Mouse (Mus musculus) limb, embryonic 12.5 days (tissue): Measurements from ENCODE around the gene Cdc42bpa. TPM values are rescaled to one million over a fixed set of nuclear protein-coding genes. Genes with fewer than 3 reads are reported as not detected.

Experiments
- ATAC-seq: fragments of 200-750 bp; cut with Nextera tagmentation; 2 replicates; pipeline ENCODE4 v1.8.0; 2017; ENCODE audit warnings: low read depth, moderate TSS enrichment; ENCODE audit not compliant: insufficient number of reproducible peaks, insufficient read depth, low FRiP score, low TSS enrichment
- H3K27ac ChIP-seq: fragments of 300-500 bp; sonication (generic); 2 replicates; pipeline ENCODE4 v1.5.1; 2016; ENCODE audit warnings: mild to moderate bottlenecking, moderate library complexity
- H3K27me3 ChIP-seq: fragments of 300-500 bp; sonication (generic); 2 replicates; pipeline ENCODE4 v1.6.1; 2016; ENCODE audit warnings: mild to moderate bottlenecking, moderate library complexity
- H3K36me3 ChIP-seq: fragments of 300-500 bp; sonication (generic); 2 replicates; pipeline ENCODE4 v1.6.1; 2016; ENCODE audit warnings: mild to moderate bottlenecking, moderate library complexity
- H3K4me1 ChIP-seq: fragments of 300-500 bp; sonication (generic); replicated peaks from 2 replicates; pipeline ENCODE4 v1.6.1; 2016
- H3K4me2 ChIP-seq: fragments of 300-500 bp; sonication (generic); 2 replicates; pipeline ENCODE4 v1.6.1; 2016; ENCODE audit warnings: mild to moderate bottlenecking, moderate library complexity
- H3K4me3 ChIP-seq: fragments of 300-500 bp; sonication (generic); replicated peaks from 2 replicates; pipeline ENCODE4 v1.5.1; 2016; ENCODE audit warnings: mild to moderate bottlenecking
- H3K9ac ChIP-seq: fragments of 300-500 bp; sonication (generic); replicated peaks from 2 replicates; pipeline ENCODE4 v1.6.1; 2016; ENCODE audit warnings: mild to moderate bottlenecking, moderate library complexity
- H3K9me3 ChIP-seq: fragments of 300-500 bp; sonication (generic); 2 replicates; pipeline ENCODE4 v1.6.1; 2016; ENCODE audit warnings: mild to moderate bottlenecking, moderate library complexity
- WGBS: fragments of 180-500 bp; shearing (Covaris S2); methylation state at CpG from one replicate; pipeline ENCODE4 v1.1.7; 2016; 5-methylcytosine and 5-hydroxymethylcytosine counted together
- polyA plus RNA-seq: library from polyadenylated mRNA; unstranded; fragments of >200 nt; fragmentation: Nextera tagmentation; extraction: Ambion mirVana; gene quantifications from 2 replicates; pipeline ENCODE4 v1.2.1, GENCODE M21; 2016

The Cdc42bpa gene
- polyA plus RNA-seq, 1 experiment from 2014 or later = 18.0 TPM

DNA sequence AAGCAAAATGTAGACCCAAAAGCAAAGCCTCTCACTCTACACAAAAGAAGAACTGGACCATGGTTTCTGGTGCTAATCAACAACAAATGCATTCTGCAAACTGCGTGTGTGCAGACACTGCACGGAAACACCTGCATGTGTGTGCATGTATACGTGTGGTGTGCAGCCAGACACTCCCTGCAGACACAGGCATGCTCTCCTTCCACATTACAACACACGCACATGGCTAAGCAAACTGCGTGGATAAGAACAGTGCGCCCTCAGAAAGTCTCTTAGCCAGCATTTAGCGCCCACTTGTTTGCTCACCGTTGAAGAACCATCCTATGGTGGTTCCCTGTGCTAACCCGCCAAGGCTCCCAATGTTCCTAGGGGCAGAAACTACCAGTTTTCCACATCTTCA, 233.8 kb downstream of the Cdc42bpa start:
- H3K36me3 ChIP-seq = no peaks in the 10 kb centered on the region
- no peak overlapping the region for H3K4me3 ChIP-seq
- no peak overlapping the region for H3K4me2 ChIP-seq
- no peak for ATAC-seq
- no peaks in the 10 kb centered on the region for H3K9me3 ChIP-seq
- 82% methylated on average over 9 of the region's 9 CpGs for WGBS
- peaks cover 10% of the 10 kb centered on the region for H3K4me1 ChIP-seq
- H3K27ac ChIP-seq = no peak overlapping the region
- peaks cover 19% of the 10 kb centered on the region for H3K27me3 ChIP-seq
- no peak overlapping the region for H3K9ac ChIP-seq

GRCm38 (mm10) chr1:180194781-180195471, 234.7 kb downstream of the Cdc42bpa start:
- Histone ChIP-seq H3K9me3 (no peaks in the 10 kb centered on the region), H3K36me3 (no peaks in the 10 kb centered on the region), H3K4me1 (peaks cover 10% of the 10 kb centered on the region), H3K4me2 (peak overlapping the region; percentile 82), H3K27ac (no peak overlapping the region), H3K27me3 (peaks cover 19% of the 10 kb centered on the region), H3K9ac (no peak overlapping the region), H3K4me3 (peak overlapping the region; percentile 65)
- 32% methylated on average over 9 of the region's 9 CpGs for WGBS
- no peak for ATAC-seq

DNA sequence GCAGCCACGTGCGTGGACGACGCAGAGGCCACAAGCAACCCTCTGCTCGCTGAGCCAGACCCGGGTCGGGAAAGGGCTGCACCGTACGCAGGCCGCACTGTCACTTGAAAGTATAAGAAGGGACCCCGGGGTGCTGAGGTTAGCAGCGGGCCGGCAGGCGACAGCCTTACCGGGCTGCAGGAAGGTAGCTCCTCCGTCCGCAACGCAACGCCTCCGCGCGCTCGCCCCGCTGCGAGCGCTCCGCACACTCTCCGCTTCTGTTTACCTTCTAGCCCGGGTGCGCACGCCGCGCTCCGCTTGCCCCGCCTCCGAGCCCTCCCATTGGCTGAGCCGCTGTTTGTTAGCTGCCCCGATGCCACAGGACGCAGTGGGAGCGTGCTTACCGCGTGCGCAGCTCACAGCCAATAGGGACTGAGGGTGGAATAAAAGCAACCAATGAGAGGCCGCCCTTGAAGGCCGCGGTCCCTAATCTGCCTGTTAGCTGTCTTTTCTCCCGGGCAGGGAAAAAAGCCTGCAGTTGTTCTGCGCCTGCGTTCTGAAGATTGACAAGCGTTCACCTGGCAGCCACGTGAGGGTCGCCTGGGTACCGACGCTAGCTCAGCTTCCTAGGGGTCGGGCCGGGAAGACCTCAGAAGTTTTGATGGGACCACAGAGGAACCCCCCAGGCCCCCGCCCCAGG, 235.6 kb downstream of the Cdc42bpa start:
- no peaks in the 10 kb centered on the region for H3K36me3 ChIP-seq
- no peak overlapping the region for H3K27ac ChIP-seq
- H3K9me3 ChIP-seq = no peaks in the 10 kb centered on the region
- peak overlapping the region; percentile 52 for H3K9ac ChIP-seq
- ATAC-seq = peak; percentile 100
- H3K27me3 ChIP-seq = peaks cover 19% of the 10 kb centered on the region
- WGBS = 1% methylated on average over 57 of the region's 57 CpGs
- peaks cover 10% of the 10 kb centered on the region for H3K4me1 ChIP-seq
- H3K4me3 ChIP-seq = peak overlapping the region; percentile 65
- H3K4me2 ChIP-seq = peak overlapping the region; percentile 82

DNA sequence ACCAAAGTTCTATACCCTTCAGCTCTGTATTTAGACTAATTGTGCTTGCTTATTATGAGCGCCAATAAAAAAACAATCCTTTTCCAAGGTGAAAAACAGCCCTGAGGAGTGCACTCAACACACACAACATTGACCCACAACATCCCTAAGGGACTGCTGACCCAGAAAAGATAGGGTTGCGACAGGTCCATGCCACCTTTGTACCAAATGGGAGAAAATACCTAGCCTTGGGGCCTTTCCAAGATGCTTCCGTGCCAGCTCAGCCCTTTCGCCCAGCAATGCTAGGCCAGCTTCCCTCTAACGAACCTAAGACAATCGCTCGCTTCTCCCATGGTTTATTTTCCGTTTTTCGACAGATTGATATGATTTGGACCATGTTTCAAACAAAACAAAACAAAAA, 236.2 kb downstream of the Cdc42bpa start:
- Histone ChIP-seq H3K27ac (no peak overlapping the region), H3K4me1 (peaks cover 10% of the 10 kb centered on the region), H3K36me3 (no peaks in the 10 kb centered on the region), H3K9me3 (no peaks in the 10 kb centered on the region), H3K27me3 (peaks cover 19% of the 10 kb centered on the region), H3K4me3 (0 out of 2 replicates have a peak overlapping the region, but pooled peaks have one; percentile 65), H3K9ac (no peak overlapping the region), H3K4me2 (peak overlapping the region; percentile 82)
- WGBS = 89% methylated on average over 9 of the region's 9 CpGs
- ATAC-seq = no peak

DNA sequence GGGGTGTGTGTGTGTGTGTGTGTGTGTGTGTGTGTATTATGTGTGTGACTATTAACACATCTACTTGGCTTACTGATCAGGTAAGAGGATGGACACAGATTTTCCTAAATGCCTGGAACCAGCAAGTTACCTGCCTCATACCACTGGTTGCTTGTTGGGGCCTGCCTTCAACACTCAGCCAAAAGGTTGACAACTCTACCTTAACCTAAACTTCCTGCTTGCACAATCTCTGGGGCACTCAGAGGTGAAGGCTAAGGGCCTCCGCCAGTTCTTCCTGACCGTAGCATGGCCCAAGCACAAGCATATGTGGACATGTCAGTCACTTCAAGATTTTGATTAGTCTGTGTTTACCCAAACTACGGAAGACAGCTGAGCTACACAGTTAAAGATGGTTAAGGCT, 237.7 kb downstream of the Cdc42bpa start:
- Histone ChIP-seq H3K27ac (no peak overlapping the region), H3K4me1 (peaks cover 10% of the 10 kb centered on the region), H3K9ac (no peak overlapping the region), H3K36me3 (no peaks in the 10 kb centered on the region), H3K4me3 (no peak overlapping the region), H3K4me2 (no peak overlapping the region), H3K9me3 (no peaks in the 10 kb centered on the region), H3K27me3 (peaks cover 15% of the 10 kb centered on the region; the same call in 1 of the 2 replicates)
- no peak for ATAC-seq
- 86% methylated on average over 3 of the region's 3 CpGs for whole genome bisulfite sequencing

- Histone ChIP-seq H3K4me2 (no peak within 1 kb of the TSS), H3K27me3 (peaks cover 9% of the 10 kb centered on the region; the same call in 1 of the 2 replicates), H3K9ac (no peak within 1 kb of the TSS), H3K27ac (no peak within 1 kb of the TSS), H3K9me3 (peaks cover under 1% of the 10 kb centered on the region; the same call in 1 of the 2 replicates), H3K4me3 (no peak within 1 kb of the TSS), H3K4me1 (peaks cover 10% of the 10 kb centered on the region), H3K36me3 (no peaks in the 10 kb centered on the region)
- WGBS = 63% methylated on average over 4 of the region's 4 CpGs
- ATAC-seq = no peak
These were observed 238.9 kb downstream of the Cdc42bpa start, which contains the start of gene Coq8a for GRCm38 (mm10) chr1:180198959-180199714. Coq8a (minus strand) TSS chr1:180199602.

GRCm38 (mm10) chr1:180199715-180200050, 239.4 kb downstream of the Cdc42bpa start:
- ATAC-seq = no peak
- WGBS = 71% methylated on average over 4 of the region's 4 CpGs

GRCm38 (mm10) chr1:180200722-180201121, 240.4 kb downstream of the Cdc42bpa start:
- no peak for ATAC-seq
- Histone ChIP-seq H3K9ac (no peak overlapping the region), H3K36me3 (no peaks in the 10 kb centered on the region), H3K4me1 (0 out of 2 replicates have a peak, but pooled peaks cover 3% of the 10 kb centered on the region), H3K4me2 (no peak overlapping the region), H3K4me3 (no peak overlapping the region), H3K9me3 (peaks cover 10% of the 10 kb centered on the region; the same call in 1 of the 2 replicates), H3K27me3 (no peaks in the 10 kb centered on the region), H3K27ac (no peak overlapping the region)
- WGBS = 60% methylated on average over 5 of the region's 5 CpGs

More at GRCm38 (mm10) chr1:180199715-180200050, 239.4 kb downstream of the Cdc42bpa start:
- Histone ChIP-seq H3K4me2 (no peak overlapping the region), H3K4me3 (no peak overlapping the region), H3K9me3 (peaks cover 5% of the 10 kb centered on the region; the same call in 1 of the 2 replicates), H3K4me1 (peaks cover 10% of the 10 kb centered on the region), H3K36me3 (no peaks in the 10 kb centered on the region), H3K27me3 (peaks cover 4% of the 10 kb centered on the region; the same call in 1 of the 2 replicates), H3K9ac (no peak overlapping the region), H3K27ac (no peak overlapping the region)

DNA sequence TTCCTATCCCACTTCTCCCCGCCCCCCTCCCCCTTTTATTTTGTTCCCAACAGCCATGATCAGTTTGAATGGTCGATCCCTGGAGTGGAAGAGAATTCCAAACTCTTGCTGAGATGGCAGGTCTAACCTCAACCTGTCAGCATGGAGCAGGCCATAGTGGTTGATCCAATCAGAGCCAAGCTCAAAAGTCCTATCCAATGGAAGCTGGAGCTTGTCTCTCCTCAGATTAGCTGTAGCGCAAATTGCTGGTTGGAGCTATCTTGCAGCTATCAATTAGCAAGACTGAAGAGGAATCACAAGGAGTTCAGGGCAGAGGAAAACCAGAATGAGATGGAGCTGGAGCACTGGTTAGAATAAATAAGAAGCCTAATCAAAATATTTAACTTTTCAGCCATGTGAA, 248.1 kb downstream of the Cdc42bpa start:
- no peak for ATAC-seq
- H3K4me3 ChIP-seq = no peak overlapping the region
- no peak overlapping the region for H3K9ac ChIP-seq
- H3K4me2 ChIP-seq = no peak overlapping the region
- peaks cover 10% of the 10 kb centered on the region; the same call in 1 of the 2 replicates for H3K9me3 ChIP-seq
- 87% methylated on average over 3 of the region's 3 CpGs for WGBS
- no peak overlapping the region for H3K27ac ChIP-seq
- no peaks in the 10 kb centered on the region for H3K27me3 ChIP-seq
- H3K36me3 ChIP-seq = no peaks in the 10 kb centered on the region
- H3K4me1 ChIP-seq = 0 out of 2 replicates have a peak, but pooled peaks cover 7% of the 10 kb centered on the region

DNA sequence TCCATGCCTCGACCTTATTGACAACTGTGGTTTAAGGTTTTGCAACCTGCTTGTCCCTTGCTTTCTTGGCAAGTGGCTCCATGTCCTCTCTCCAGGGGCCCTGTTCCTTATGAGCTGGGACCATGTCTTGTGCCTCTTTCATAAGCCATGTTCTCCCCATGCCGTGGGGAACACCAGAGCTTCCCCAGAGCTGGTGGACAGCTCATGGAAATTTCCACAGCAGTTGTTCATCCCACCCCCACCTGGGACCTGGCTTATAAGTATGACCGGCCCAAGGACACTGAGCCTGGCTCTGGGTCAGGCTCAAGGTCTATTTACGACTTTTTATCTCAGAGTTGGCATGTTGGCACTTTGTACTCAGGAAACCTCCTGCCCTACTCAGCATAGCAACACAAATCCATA, 249.8 kb downstream of the Cdc42bpa start:
- no peaks in the 10 kb centered on the region for H3K36me3 ChIP-seq
- H3K9me3 ChIP-seq = 0 out of 2 replicates have a peak, but pooled peaks cover 3% of the 10 kb centered on the region
- no peak overlapping the region for H3K4me3 ChIP-seq
- no peak for ATAC-seq
- no peak overlapping the region for H3K27ac ChIP-seq
- no peak overlapping the region for H3K9ac ChIP-seq
- H3K4me2 ChIP-seq = no peak overlapping the region
- H3K27me3 ChIP-seq = no peaks in the 10 kb centered on the region
- 0 out of 2 replicates have a peak, but pooled peaks cover 7% of the 10 kb centered on the region for H3K4me1 ChIP-seq
- WGBS = 75% methylated on average over 4 of the region's 4 CpGs

GRCm38 (mm10) chr1:180210781-180211271, 250.6 kb downstream of the Cdc42bpa start:
- H3K36me3 ChIP-seq = no peaks in the 10 kb centered on the region
- 0 out of 2 replicates have a peak, but pooled peaks cover 7% of the 10 kb centered on the region for H3K4me1 ChIP-seq
- H3K9me3 ChIP-seq = no peaks in the 10 kb centered on the region
- H3K27me3 ChIP-seq = no peaks in the 10 kb centered on the region
- no peak overlapping the region for H3K27ac ChIP-seq
- H3K4me3 ChIP-seq = no peak overlapping the region
- ATAC-seq = no peak
- no peak overlapping the region for H3K4me2 ChIP-seq
- no peak overlapping the region for H3K9ac ChIP-seq
- 81% methylated on average over 9 of the region's 9 CpGs for WGBS
